In genomic region chr17:61815490-61815889, GRCm38 (mm10) we compare ENCODE assay signal across 23 mouse cellular contexts.
DNase-seq lines count a peak whose midpoint lies in the region; ATAC-seq lines count a peak whose summit lies in the region.
"Had no signal": no experiment of that assay in that cellular context is flagged by ENCODE, and none has a peak within 500 bp of the region (broad histone marks: within the 10 kb centered on the region; RNA-seq: fewer than 3 reads in every experiment).

No protein-coding gene starts in this region.

- peak; percentile 83 for DNase-seq in heart, adult 11 months
- no peak for DNase-seq in heart, embryonic 10.5 days (ENCODE audit: low spot score)
- DNase-seq in heart, postnatal 10 days: peak; percentile 20 to 26
- DNase-seq in gonadal fat pad, adult 2 months (ENCODE audit: low read depth): peak; percentile 10
- DNase-seq in layer of hippocampus, adult 18-20 months (ENCODE audit: low spot score in 2 of 2): no peak
- DNase-seq in cerebellum, adult 11 months: no peak
- DNase-seq: adrenal gland, adult 2 months; cerebellum, adult 18-20 months; cerebellum, adult 9-11 months; cerebellum, postnatal 36 days; gastrocnemius, postnatal 36 days; kidney, adult 11 months; kidney, adult 9 months had no signal

- no peak overlapping the region for H3K4me2 ChIP-seq in heart, embryonic 11.5 days
- H3K4me2 ChIP-seq: embryonic facial prominence, embryonic 15.5 days; hindbrain, embryonic 13.5 days had no signal

- H3K27me3 ChIP-seq in heart, embryonic 10.5 days (ENCODE audit: insufficient read depth, poor library complexity, severe bottlenecking): no peaks in the 10 kb centered on the region
- no peaks in the 10 kb centered on the region for H3K27me3 ChIP-seq in heart, embryonic 11.5 days (ENCODE audit: control insufficient read depth, insufficient read depth, low read length)
- H3K27me3 ChIP-seq: CH12.LX; embryonic facial prominence, embryonic 15.5 days; hindbrain, embryonic 13.5 days; Patski had no signal

- no peaks in the 10 kb centered on the region for H3K36me3 ChIP-seq in heart, embryonic 10.5 days
- H3K36me3 ChIP-seq in heart, embryonic 11.5 days (ENCODE audit: control insufficient read depth, insufficient read depth, low read length): no peaks in the 10 kb centered on the region
- H3K36me3 ChIP-seq: embryonic facial prominence, embryonic 15.5 days; forebrain, embryonic 10.5 days; hindbrain, embryonic 13.5 days had no signal

- no peak for ATAC-seq in heart, embryonic 11.5 days (replicated peaks; ENCODE audit: insufficient number of reproducible peaks, low FRiP score, low TSS enrichment)
- ATAC-seq: activated CD4-positive, CD25-positive, alpha-beta regulatory T cell, adult 4 months; forebrain, embryonic 14.5 days; hindbrain, postnatal 0 days; Patski had no signal

- no peaks in the 10 kb centered on the region for H3K4me1 ChIP-seq in heart, embryonic 10.5 days
- no peaks in the 10 kb centered on the region for H3K4me1 ChIP-seq in heart, embryonic 11.5 days (ENCODE audit: control insufficient read depth, insufficient read depth, low read length)
- H3K4me1 ChIP-seq: embryonic facial prominence, embryonic 15.5 days; forebrain, embryonic 10.5 days; hindbrain, embryonic 13.5 days had no signal

- no peaks in the 10 kb centered on the region for H3K9me3 ChIP-seq in heart, embryonic 10.5 days
- no peaks in the 10 kb centered on the region for H3K9me3 ChIP-seq in heart, embryonic 11.5 days (replicated peaks; ENCODE audit: control insufficient read depth, low read length)
- H3K9me3 ChIP-seq: embryonic facial prominence, embryonic 15.5 days; forebrain, embryonic 10.5 days; hindbrain, embryonic 13.5 days had no signal

- intact Hi-C loops in heart, postnatal 10 days (cut with DNase I): no loop called here

- no peak overlapping the region for H3K27ac ChIP-seq in heart, embryonic 10.5 days
- no peak overlapping the region for H3K27ac ChIP-seq in heart, embryonic 11.5 days (ENCODE audit: low read depth, low read length)
- H3K27ac ChIP-seq: embryonic facial prominence, embryonic 15.5 days; forebrain, embryonic 10.5 days; hindbrain, embryonic 13.5 days; hindbrain, postnatal 0 days had no signal

- H3K4me3 ChIP-seq in heart, embryonic 10.5 days: no peak overlapping the region
- H3K4me3 ChIP-seq in heart, embryonic 11.5 days (ENCODE audit: low read depth, low read length): no peak overlapping the region
- H3K4me3 ChIP-seq: embryonic facial prominence, embryonic 15.5 days; erythroblast, embryonic 14.5 days; forebrain, embryonic 10.5 days; hindbrain, embryonic 13.5 days had no signal

- 89% methylated on average over 2 of the region's 2 CpGs for WGBS in heart, embryonic 10.5 days
- WGBS in heart, embryonic 11.5 days (ENCODE audit: insufficient replicate concordance): 79% methylated on average over 2 of the region's 2 CpGs

- no peak overlapping the region for H3K9ac ChIP-seq in heart, embryonic 11.5 days (ENCODE audit: low read depth, low read length)
- H3K9ac ChIP-seq: embryonic facial prominence, embryonic 15.5 days; hindbrain, embryonic 13.5 days had no signal

Comparison
In these comparisons a context has a peak if more than half of its experiments do, and no peak if none do; other contexts are left out.
1. DNase-seq: peak in heart, adult 11 months (single experiment), heart, postnatal 10 days (2 of 2) and gonadal fat pad, adult 2 months (single experiment); none in heart, embryonic 10.5 days (single experiment), layer of hippocampus, adult 18-20 months (0 of 2) and cerebellum, adult 11 months (single experiment).